Mouse (Mus musculus) liver, postnatal 0 days (tissue): ENCODE data around the gene Inha. TPM values are rescaled to one million over a fixed set of nuclear protein-coding genes. Genes with fewer than 3 reads are reported as not detected.

ENCODE experiments used
- ATAC-seq: fragments of 200-750 bp; cut with Nextera tagmentation; 2 replicates; pipeline ENCODE4 v1.8.0; 2017; ENCODE audit warnings: mild to moderate bottlenecking, moderate library complexity
- DNase-seq: peaks from one replicate; pipeline ENCODE4 v3.0.0-alpha.2; 2016
- H3K27ac ChIP-seq: fragments of 300-500 bp; sonication (generic); 2 replicates; pipeline ENCODE4 v1.5.1; 2014; ENCODE audit warnings: antibody characterized with exemption, moderate library complexity, mild to moderate bottlenecking, low read depth
- H3K27me3 ChIP-seq: fragments of 300-500 bp; sonication (generic); 2 replicates; pipeline ENCODE4 v1.6.1; 2014; ENCODE audit warnings: low read length, control low read depth, mixed read lengths; ENCODE audit not compliant: insufficient read depth
- H3K36me3 ChIP-seq: fragments of 300-500 bp; sonication (generic); replicated peaks from 2 replicates; pipeline ENCODE4 v1.6.1; 2014; ENCODE audit warnings: mild to moderate bottlenecking, control low read depth, low read length, moderate library complexity, mixed read lengths; ENCODE audit not compliant: insufficient read depth
- H3K4me1 ChIP-seq: fragments of 300-500 bp; sonication (generic); 2 replicates; pipeline ENCODE4 v1.6.1; 2014; ENCODE audit warnings: antibody characterized with exemption, mild to moderate bottlenecking, control low read depth; ENCODE audit not compliant: insufficient read depth
- H3K4me2 ChIP-seq: fragments of 300-500 bp; sonication (generic); 2 replicates; pipeline ENCODE4 v1.6.1; 2014; ENCODE audit warnings: low read depth, mild to moderate bottlenecking, low read length, moderate library complexity, mixed read lengths
- H3K4me3 ChIP-seq: fragments of 300-500 bp; sonication (generic); 2 replicates; pipeline ENCODE4 v1.5.1; 2014; ENCODE audit warnings: low read depth, low read length
- H3K9ac ChIP-seq: fragments of 300-500 bp; sonication (generic); replicated peaks from 2 replicates; pipeline ENCODE4 v1.6.1; 2014; ENCODE audit warnings: mild to moderate bottlenecking, moderate library complexity
- H3K9me3 ChIP-seq: fragments of 300-500 bp; sonication (generic); 2 replicates; pipeline ENCODE4 v1.6.1; 2016; ENCODE audit warnings: mild to moderate bottlenecking, control low read depth, low read length, mixed read lengths
- CTCF ChIP-seq: sonication (generic); IDR thresholded peaks from 2 replicates; pipeline ENCODE4 v1.5.1; 2016; ENCODE audit warnings: antibody characterized with exemption, low read depth
- EP300 ChIP-seq: IDR thresholded peaks from 2 replicates; pipeline ENCODE4 v1.6.1; 2016; ENCODE audit warnings: antibody characterized with exemption, low read depth, mild to moderate bottlenecking
- WGBS: fragments of 180-500 bp; shearing (Covaris S2); extraction: QIAGEN DNeasy Blood & Tissue Kit; methylation state at CpG from one replicate; pipeline ENCODE4 v1.1.7; 2014; ENCODE audit not compliant: insufficient replicate concordance; 5-methylcytosine and 5-hydroxymethylcytosine counted together
- polyA plus RNA-seq: library from polyadenylated mRNA; unstranded; fragments of >200 nt; fragmentation: Nextera tagmentation; extraction: Ambion mirVana; gene quantifications from 2 replicates; pipeline ENCODE4 v1.2.1, GENCODE M21; 2015

Inha gene
- polyA plus RNA-seq, 1 experiment from 2014 or later: 0.33 TPM

- H3K27ac ChIP-seq: no peak overlapping the region
- no peak overlapping the region for H3K4me3 ChIP-seq
- WGBS: 82% methylated on average over 7 of the region's 7 CpGs
- H3K9ac ChIP-seq: no peak overlapping the region
- DNase-seq: no peak
- peaks cover under 1% of the 10 kb centered on the region; the same call in 1 of the 2 replicates for H3K4me1 ChIP-seq
- no peak overlapping the region for H3K4me2 ChIP-seq
- no peak for ATAC-seq
- no peaks in the 10 kb centered on the region for H3K9me3 ChIP-seq
- no peak for TF ChIP-seq EP300
- no peak for TF ChIP-seq CTCF
- H3K27me3 ChIP-seq: peaks cover 22% of the 10 kb centered on the region
- no peaks in the 10 kb centered on the region for H3K36me3 ChIP-seq
These were observed 34.6 kb downstream of the Inha start for GRCm38 (mm10) chr1:75541496-75541895.

GRCm38 (mm10) chr1:75544351-75544750 lies 37.5 kb downstream of the Inha start:
- no peak overlapping the region for H3K27ac ChIP-seq
- H3K4me2 ChIP-seq: no peak overlapping the region
- peaks cover 41% of the 10 kb centered on the region for H3K27me3 ChIP-seq
- TF ChIP-seq CTCF (no peak), EP300 (no peak)
- no peak overlapping the region for H3K9ac ChIP-seq
- no peaks in the 10 kb centered on the region for H3K9me3 ChIP-seq
- DNase-seq (no peak), ATAC-seq (no peak)
- 75% methylated on average over 6 of the region's 6 CpGs for WGBS
- peaks cover 3% of the 10 kb centered on the region for H3K4me1 ChIP-seq
- no peak overlapping the region for H3K4me3 ChIP-seq
- H3K36me3 ChIP-seq: no peaks in the 10 kb centered on the region

GRCm38 (mm10) chr1:75545965-75546956 lies 39.4 kb downstream of the Inha start, which contains the start of gene Slc4a3:
Gene Slc4a3 (plus strand): TSS chr1:75546266.
- TF ChIP-seq EP300: no peak
- no peak for TF ChIP-seq CTCF
- Histone ChIP-seq H3K4me3 (peak within 1 kb of the TSS; percentile 49), H3K4me2 (peak within 1 kb of the TSS; percentile 81), H3K27ac (no peak within 1 kb of the TSS), H3K4me1 (peaks cover 3% of the 10 kb centered on the region), H3K36me3 (no peaks in the 10 kb centered on the region), H3K9me3 (no peaks in the 10 kb centered on the region), H3K9ac (peak within 1 kb of the TSS; percentile 18; the same call in 1 of the 2 replicates), H3K27me3 (peaks cover 42% of the 10 kb centered on the region)
- WGBS: 3% methylated on average over 41 of the region's 64 CpGs
- DNase-seq: peak; percentile 53
- ATAC-seq: peak; percentile 76

GRCm38 (mm10) chr1:75547351-75547750 lies 40.5 kb downstream of the Inha start:
- no peak overlapping the region for H3K27ac ChIP-seq
- ATAC-seq (no peak), DNase-seq (no peak)
- no peaks in the 10 kb centered on the region for H3K36me3 ChIP-seq
- peaks cover 37% of the 10 kb centered on the region for H3K27me3 ChIP-seq
- H3K9me3 ChIP-seq: no peaks in the 10 kb centered on the region
- H3K9ac ChIP-seq: no peak overlapping the region
- no peak for TF ChIP-seq EP300
- no peak for TF ChIP-seq CTCF
- peaks cover 3% of the 10 kb centered on the region for H3K4me1 ChIP-seq
- H3K4me2 ChIP-seq: no peak overlapping the region
- 84% methylated on average over 13 of the region's 13 CpGs for WGBS
- H3K4me3 ChIP-seq: no peak overlapping the region

- Histone ChIP-seq H3K9me3 (no peaks in the 10 kb centered on the region), H3K36me3 (no peaks in the 10 kb centered on the region), H3K4me3 (no peak overlapping the region), H3K4me1 (peaks cover 3% of the 10 kb centered on the region), H3K27me3 (peaks cover 37% of the 10 kb centered on the region), H3K4me2 (no peak overlapping the region), H3K27ac (no peak overlapping the region), H3K9ac (no peak overlapping the region)
- TF ChIP-seq CTCF (no peak), EP300 (no peak)
- WGBS: 73% methylated on average over 3 of the region's 3 CpGs
- no peak for ATAC-seq
- peak; percentile 12 for DNase-seq
These were observed 41.2 kb downstream of the Inha start for GRCm38 (mm10) chr1:75548083-75548482.

GRCm38 (mm10) chr1:75548871-75549270 lies 42.0 kb downstream of the Inha start:
- Histone ChIP-seq H3K36me3 (no peaks in the 10 kb centered on the region), H3K27me3 (peaks cover 37% of the 10 kb centered on the region), H3K9ac (no peak overlapping the region), H3K27ac (no peak overlapping the region), H3K4me3 (no peak overlapping the region), H3K9me3 (no peaks in the 10 kb centered on the region), H3K4me2 (no peak overlapping the region), H3K4me1 (peaks cover 3% of the 10 kb centered on the region)
- DNase-seq: peak; percentile 13
- no peak for ATAC-seq
- 76% methylated on average over 17 of the region's 17 CpGs for WGBS
- TF ChIP-seq EP300 (no peak), CTCF (no peak)
